Mouse (Mus musculus) hindbrain, embryonic 13.5 days (tissue): ENCODE results near the gene Polr2e. TPM values are rescaled to one million over a fixed set of nuclear protein-coding genes. Genes with fewer than 3 reads are reported as not detected.
"Not testable (repeated sequence)": the region's sequence is repeated elsewhere in the genome, so short reads cannot be mapped to it uniquely, and the experiment has no call there.

Experiments used
- ATAC-seq: fragments of 200-750 bp; cut with Nextera tagmentation; 2 replicates; pipeline ENCODE4 v1.8.0; 2017; ENCODE audit warnings: moderate TSS enrichment; ENCODE audit not compliant: low FRiP score
- H3K27ac ChIP-seq: fragments of 300-500 bp; sonication (generic); 2 replicates; pipeline ENCODE4 v1.5.1; 2015; ENCODE audit warnings: inconsistent platforms, mild to moderate bottlenecking, moderate library complexity
- H3K27me3 ChIP-seq: fragments of 300-500 bp; sonication (generic); 2 replicates; pipeline ENCODE4 v1.6.1; 2015; ENCODE audit warnings: mild to moderate bottlenecking, inconsistent platforms
- H3K36me3 ChIP-seq: fragments of 300-500 bp; sonication (generic); 2 replicates; pipeline ENCODE4 v1.6.1; 2015; ENCODE audit warnings: mild to moderate bottlenecking, inconsistent platforms
- H3K4me1 ChIP-seq: fragments of 300-500 bp; sonication (generic); replicated peaks from 2 replicates; pipeline ENCODE4 v1.6.1; 2015; ENCODE audit warnings: inconsistent platforms
- H3K4me2 ChIP-seq: fragments of 300-500 bp; sonication (generic); 2 replicates; pipeline ENCODE4 v1.6.1; 2015; ENCODE audit warnings: inconsistent platforms, mild to moderate bottlenecking, moderate library complexity
- H3K4me3 ChIP-seq: fragments of 300-500 bp; sonication (generic); 2 replicates; pipeline ENCODE4 v1.5.1; 2015; ENCODE audit warnings: mild to moderate bottlenecking, inconsistent platforms
- H3K9ac ChIP-seq: fragments of 300-500 bp; sonication (generic); 2 replicates; pipeline ENCODE4 v1.6.1; 2015; ENCODE audit warnings: mild to moderate bottlenecking, inconsistent platforms
- H3K9me3 ChIP-seq: fragments of 300-500 bp; sonication (generic); 2 replicates; pipeline ENCODE4 v1.6.1; 2016; ENCODE audit warnings: inconsistent platforms
- WGBS: fragments of 180-500 bp; shearing (Covaris S2); methylation state at CpG from one replicate; pipeline ENCODE4 v1.1.7; 2015; 5-methylcytosine and 5-hydroxymethylcytosine counted together
- polyA plus RNA-seq: library from polyadenylated mRNA; unstranded; fragments of >200 nt; fragmentation: Nextera tagmentation; extraction: Ambion mirVana; gene quantifications from 2 replicates; pipeline ENCODE4 v1.2.1, GENCODE M21; 2015

Polr2e gene
- polyA plus RNA-seq, 1 experiment from 2014 or later = 150 TPM

DNA sequence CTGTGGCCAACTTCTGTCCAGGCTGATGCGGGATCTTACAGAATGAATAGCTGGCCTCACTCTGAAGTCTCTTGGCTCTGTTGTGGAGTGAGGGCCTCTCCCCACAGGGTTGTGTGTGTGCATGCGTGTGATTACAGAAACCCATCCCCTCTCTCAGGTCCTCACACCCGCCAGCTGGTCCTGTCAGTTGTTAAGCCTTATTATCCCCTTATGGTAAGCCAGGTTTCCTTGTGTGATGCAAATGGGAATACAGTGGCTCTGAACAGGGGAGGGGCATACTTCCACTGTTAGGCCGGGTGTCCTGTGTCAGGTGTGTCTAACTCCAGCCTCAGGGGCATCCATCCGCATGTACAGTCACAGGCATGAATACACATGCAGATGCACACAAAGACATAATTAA, 6.2 kb upstream of the Polr2e start:
- no peaks in the 10 kb centered on the region for H3K36me3 ChIP-seq
- H3K27me3 ChIP-seq = 0 out of 2 replicates have a peak, but pooled peaks cover 5% of the 10 kb centered on the region
- no peaks in the 10 kb centered on the region for H3K9me3 ChIP-seq
- peaks cover 18% of the 10 kb centered on the region for H3K4me1 ChIP-seq
- no peak overlapping the region for H3K9ac ChIP-seq
- WGBS = 76% methylated on average over 5 of the region's 5 CpGs
- no peak overlapping the region for H3K27ac ChIP-seq
- no peak overlapping the region for H3K4me2 ChIP-seq
- H3K4me3 ChIP-seq = no peak overlapping the region
- no peak for ATAC-seq

DNA sequence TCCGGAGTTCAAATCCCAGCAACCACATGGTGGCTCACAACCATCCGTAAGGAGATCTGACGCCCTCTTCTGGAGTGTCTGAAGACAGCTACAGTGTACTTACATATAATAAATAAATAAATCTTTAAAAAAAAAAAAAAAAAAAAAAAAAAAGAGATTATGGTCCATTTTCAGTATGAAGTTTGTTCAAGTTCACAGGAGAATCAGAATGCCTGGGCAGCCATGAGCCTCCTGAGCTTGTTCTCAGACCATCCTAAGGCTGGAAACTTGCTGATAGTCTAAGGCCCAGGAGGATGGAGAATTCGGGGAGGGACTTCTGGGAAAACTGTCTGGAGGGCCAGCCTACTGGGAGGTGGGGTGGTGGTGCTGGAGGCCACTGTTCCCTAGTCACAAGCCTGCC, 5.8 kb upstream of the Polr2e start:
- H3K4me1 ChIP-seq = peaks cover 18% of the 10 kb centered on the region
- not testable (repeated sequence) for H3K4me3 ChIP-seq, H3K4me2 ChIP-seq, H3K27ac ChIP-seq, H3K9ac ChIP-seq, ATAC-seq, H3K9me3 ChIP-seq, H3K36me3 ChIP-seq, H3K27me3 ChIP-seq
- 83% methylated on average over 3 of the region's 4 CpGs for WGBS

DNA sequence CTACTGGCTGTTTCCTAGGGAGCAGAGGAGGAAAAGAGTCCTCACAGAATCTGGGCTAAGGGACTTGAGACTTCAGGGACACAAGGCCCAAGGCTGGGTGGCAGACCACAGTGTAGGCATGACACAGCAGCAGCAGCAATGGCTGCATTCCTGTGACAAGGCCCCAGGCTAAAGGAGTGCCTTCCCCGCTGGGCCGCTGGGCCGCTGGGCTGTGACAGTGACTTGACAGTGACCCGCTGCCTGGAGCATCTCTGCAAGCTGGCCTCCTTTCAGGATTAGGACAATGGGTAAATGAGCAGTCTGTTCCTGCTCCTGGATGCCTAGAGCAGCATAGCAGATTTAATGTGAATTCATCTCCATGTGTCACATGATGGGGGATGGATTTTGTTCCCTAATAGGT, 4.5 kb upstream of the Polr2e start:
- Histone ChIP-seq H3K4me1 (peaks cover 19% of the 10 kb centered on the region), H3K4me3 (no peak overlapping the region), H3K27ac (peak overlapping the region; percentile 8), H3K27me3 (no peaks in the 10 kb centered on the region), H3K36me3 (no peaks in the 10 kb centered on the region), H3K4me2 (no peak overlapping the region), H3K9me3 (no peaks in the 10 kb centered on the region), H3K9ac (no peak overlapping the region; the same call in 1 of the 2 replicates)
- WGBS = 10% methylated on average over 4 of the region's 4 CpGs
- no peak for ATAC-seq

DNA sequence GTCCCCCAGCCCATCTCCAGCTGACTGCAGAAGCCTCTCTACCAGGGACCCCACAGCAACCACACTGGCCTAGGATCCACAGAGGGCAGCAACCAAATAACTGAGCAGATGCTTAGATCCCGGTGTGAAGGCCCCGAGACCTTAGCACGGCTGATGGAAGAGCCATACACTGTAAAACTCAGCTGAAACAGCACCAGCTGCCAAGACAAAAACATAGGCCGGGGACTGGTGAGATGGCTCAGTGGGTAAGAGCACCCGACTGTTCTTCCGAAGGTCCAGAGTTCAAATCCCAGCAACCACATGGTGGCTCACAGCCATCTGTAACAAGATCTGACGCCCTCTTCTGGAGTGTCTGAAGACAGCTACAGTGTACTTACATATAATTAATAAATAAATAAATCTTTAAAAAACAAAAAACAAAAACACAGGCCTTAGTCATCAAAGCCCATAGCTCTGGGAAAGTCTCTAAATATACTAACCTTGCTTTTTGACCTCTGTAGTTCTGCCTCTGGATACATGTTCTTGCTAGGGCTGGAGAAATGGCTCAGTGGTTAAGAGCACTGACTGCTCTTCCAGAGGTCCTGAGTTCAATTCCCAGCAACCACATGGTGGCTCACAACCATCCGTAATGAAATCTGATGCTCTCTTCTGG, 1.9 kb upstream of the Polr2e start:
- H3K4me3 ChIP-seq, H3K9me3 ChIP-seq, H3K9ac ChIP-seq, H3K27me3 ChIP-seq, H3K4me2 ChIP-seq, ATAC-seq, H3K27ac ChIP-seq: not testable (repeated sequence)
- 85% methylated on average over 8 of the region's 8 CpGs for WGBS
- peaks cover 23% of the 10 kb centered on the region for H3K4me1 ChIP-seq
- H3K36me3 ChIP-seq = peaks cover 18% of the 10 kb centered on the region

DNA sequence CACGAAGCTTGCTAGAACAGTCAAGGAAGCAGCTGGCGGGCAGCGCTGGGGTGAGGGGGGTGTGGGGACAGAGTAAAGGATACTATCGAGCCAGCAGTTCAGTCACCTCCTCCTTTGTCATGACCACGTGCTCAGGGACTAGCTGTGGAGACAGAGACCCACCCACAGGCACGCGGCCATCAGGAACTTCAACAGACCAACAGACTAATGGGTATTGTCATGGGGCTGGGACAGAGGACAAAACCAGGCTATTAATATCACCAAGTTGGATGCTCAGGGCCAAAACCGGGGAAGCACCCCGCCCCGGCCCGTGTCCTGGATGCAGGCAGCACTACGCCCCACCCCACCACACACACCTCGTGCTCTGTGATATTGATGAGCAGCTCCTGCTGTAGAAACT, 2.8 kb downstream of the Polr2e start:
- H3K27ac ChIP-seq = no peak overlapping the region
- H3K4me3 ChIP-seq = no peak overlapping the region
- H3K27me3 ChIP-seq = no peaks in the 10 kb centered on the region
- peaks cover 40% of the 10 kb centered on the region for H3K36me3 ChIP-seq
- H3K9ac ChIP-seq = peak overlapping the region; percentile 24; the same call in 1 of the 2 replicates
- 92% methylated on average over 13 of the region's 13 CpGs for WGBS
- H3K4me1 ChIP-seq = peaks cover 30% of the 10 kb centered on the region
- ATAC-seq = no peak
- no peak overlapping the region for H3K4me2 ChIP-seq
- H3K9me3 ChIP-seq = no peaks in the 10 kb centered on the region

DNA sequence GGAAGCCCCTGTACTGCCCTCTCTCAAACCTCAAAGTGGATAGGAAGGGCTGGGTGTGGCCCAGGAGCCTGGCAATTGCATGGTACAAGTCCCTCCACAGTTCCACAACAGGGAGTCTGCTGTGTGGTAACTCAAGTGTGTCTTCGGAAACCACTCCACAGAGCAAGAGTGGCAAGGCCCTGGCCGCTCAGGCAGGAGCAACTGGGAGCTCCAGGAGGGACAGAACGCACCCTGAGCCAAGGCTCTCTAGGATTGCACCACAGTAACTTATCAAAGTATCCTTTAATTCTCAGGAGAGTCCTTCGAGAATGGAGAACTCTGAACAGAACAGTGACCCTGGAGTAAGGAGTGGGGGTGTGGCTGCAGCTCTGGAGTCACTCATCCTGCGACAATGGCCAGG, 3.9 kb downstream of the Polr2e start:
- Histone ChIP-seq H3K36me3 (peaks cover 40% of the 10 kb centered on the region), H3K4me3 (no peak overlapping the region), H3K4me1 (peaks cover 30% of the 10 kb centered on the region), H3K9ac (no peak overlapping the region), H3K27me3 (no peaks in the 10 kb centered on the region), H3K9me3 (no peaks in the 10 kb centered on the region), H3K4me2 (no peak overlapping the region), H3K27ac (no peak overlapping the region)
- ATAC-seq = no peak
- WGBS = 91% methylated on average over 5 of the region's 5 CpGs

DNA sequence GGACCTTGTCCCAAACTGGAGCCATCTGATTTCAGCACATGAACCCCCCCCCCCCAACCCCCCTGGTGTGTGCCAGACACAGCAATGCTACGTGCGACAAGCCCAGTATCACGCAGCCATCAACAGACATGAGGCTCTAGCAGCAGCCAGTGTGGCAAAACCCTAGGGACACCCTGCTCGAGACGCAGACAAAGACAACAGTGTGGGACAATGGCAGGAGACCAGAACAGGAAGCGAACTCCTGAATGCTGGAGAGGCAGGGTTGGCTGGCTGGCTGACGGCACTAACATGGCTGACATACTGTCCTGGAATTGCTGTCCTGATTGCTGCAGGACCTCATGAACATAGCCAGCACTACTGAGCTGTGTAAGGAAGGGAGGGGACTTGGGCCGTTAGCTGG, 4.4 kb downstream of the Polr2e start:
- WGBS = 72% methylated on average over 8 of the region's 8 CpGs
- Histone ChIP-seq H3K4me1 (peaks cover 30% of the 10 kb centered on the region), H3K4me2 (no peak overlapping the region), H3K9me3 (no peaks in the 10 kb centered on the region), H3K36me3 (peaks cover 40% of the 10 kb centered on the region), H3K27ac (peak overlapping the region; percentile 40; the same call in 1 of the 2 replicates), H3K4me3 (no peak overlapping the region), H3K9ac (no peak overlapping the region), H3K27me3 (no peaks in the 10 kb centered on the region)
- ATAC-seq = no peak

DNA sequence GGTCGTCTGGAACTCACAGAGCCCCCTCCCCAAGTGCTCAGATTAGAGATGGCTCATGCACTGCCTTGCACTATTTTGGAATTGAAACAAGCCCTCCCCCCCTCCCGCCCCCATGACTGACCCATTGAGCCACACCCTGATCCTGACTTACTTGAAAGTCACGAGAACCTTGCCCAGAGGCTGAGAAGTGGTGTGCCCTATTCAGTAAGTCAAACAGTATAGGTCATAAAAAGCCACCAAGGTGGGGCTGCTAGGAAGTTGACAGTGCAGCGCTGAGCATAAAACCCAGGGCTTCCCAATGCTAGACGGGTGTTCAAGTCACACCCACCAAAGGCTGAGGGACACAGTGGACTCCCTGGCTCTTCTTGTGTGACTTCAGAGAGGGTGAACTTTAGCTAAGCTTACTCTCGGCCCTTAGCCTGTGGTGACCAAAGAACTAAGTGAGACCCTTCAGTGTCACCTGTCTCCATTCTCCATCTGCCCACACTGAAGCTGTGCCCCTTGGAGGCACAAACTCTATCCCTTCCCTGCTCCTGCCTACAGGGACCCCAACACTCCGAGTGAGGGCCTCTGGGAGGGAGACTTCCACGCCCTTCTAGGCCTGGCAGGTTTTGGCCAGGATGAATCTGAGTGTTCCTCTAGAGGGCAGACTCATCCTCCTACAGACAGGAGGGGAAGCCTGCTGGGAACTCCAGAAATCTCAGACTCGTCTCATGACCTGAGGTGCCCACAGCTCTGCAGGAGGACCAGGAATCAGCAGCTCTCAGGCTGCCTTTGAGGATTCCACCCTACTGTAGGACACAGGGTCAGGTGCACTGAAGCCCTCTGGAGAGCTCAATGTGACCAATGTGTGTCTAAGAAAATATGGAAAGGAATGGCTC, 5.8 kb downstream of the Polr2e start:
- WGBS = 51% methylated on average over 9 of the region's 9 CpGs
- no peaks in the 10 kb centered on the region for H3K9me3 ChIP-seq
- peak overlapping the region; percentile 15 for H3K27ac ChIP-seq
- no peak overlapping the region for H3K4me2 ChIP-seq
- peak overlapping the region; percentile 35; the same call in 1 of the 2 replicates for H3K9ac ChIP-seq
- no peaks in the 10 kb centered on the region for H3K27me3 ChIP-seq
- no peak overlapping the region for H3K4me3 ChIP-seq
- peaks cover 26% of the 10 kb centered on the region for H3K4me1 ChIP-seq
- peaks cover 40% of the 10 kb centered on the region for H3K36me3 ChIP-seq
- ATAC-seq = no peak

DNA sequence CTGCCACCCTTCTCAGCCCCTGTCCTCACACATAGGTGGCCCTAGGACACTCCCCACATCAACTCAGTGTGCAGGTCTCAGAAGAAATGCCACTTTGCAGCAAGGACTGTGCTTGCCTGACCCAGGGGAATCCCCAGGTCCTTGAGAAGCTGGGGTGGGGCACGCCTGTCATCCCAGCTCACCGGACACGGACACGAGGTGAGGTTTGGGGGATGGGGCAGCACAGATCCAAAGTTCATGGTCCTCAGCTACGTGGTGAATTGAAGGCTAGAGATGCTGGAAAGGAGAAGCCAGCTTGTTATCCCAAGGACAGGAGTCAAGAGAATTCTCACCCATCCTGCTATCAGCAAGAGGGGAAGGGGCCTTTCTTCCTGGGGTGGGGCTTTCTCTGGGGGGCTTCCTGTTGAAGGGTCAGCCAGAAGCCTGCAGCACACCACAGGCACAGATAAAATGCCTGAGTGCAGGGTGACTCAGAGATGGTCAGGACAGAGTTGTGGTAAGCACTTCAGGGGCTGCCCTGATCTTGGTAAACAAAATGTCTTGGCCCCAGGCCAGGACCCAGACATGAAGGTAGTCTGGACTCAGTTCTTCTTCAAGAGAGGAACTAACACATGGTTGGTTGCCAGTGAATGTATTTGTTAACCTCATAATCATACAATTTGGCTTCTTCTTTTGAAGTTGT, 6.7 kb downstream of the Polr2e start:
- no peaks in the 10 kb centered on the region for H3K27me3 ChIP-seq
- 62% methylated on average over 5 of the region's 5 CpGs for WGBS
- peaks cover 18% of the 10 kb centered on the region for H3K4me1 ChIP-seq
- no peak overlapping the region for H3K4me3 ChIP-seq
- H3K9ac ChIP-seq = no peak overlapping the region; the same call in 1 of the 2 replicates
- H3K36me3 ChIP-seq = peaks cover 36% of the 10 kb centered on the region
- no peaks in the 10 kb centered on the region for H3K9me3 ChIP-seq
- ATAC-seq = no peak
- no peak overlapping the region for H3K4me2 ChIP-seq
- no peak overlapping the region for H3K27ac ChIP-seq

DNA sequence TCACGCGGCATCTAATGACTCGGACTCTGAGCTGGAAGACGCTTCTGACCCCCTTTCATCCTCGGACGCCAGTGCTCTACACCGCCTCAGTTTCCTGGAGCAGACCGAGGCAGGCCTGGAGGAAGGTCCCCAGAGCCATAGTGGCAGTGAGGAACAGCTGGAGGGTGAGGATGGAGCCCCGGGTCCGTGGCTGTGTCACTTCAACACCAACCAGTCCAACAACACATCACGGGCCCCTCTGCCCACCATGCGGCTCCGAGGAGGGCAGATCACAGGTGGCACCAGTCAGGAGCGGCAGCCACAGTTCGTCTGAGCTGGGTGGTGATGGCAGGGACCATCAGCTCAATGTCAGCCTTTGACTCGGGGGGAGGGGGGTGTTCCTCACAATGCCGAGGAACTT, 8.9 kb downstream of the Polr2e start:
- no peak for ATAC-seq
- Histone ChIP-seq H3K9me3 (no peaks in the 10 kb centered on the region), H3K4me1 (0 out of 2 replicates have a peak, but pooled peaks cover 7% of the 10 kb centered on the region), H3K36me3 (peaks cover 14% of the 10 kb centered on the region), H3K4me2 (no peak overlapping the region), H3K4me3 (no peak overlapping the region), H3K9ac (peak overlapping the region; percentile 0; the same call in 1 of the 2 replicates), H3K27me3 (no peaks in the 10 kb centered on the region), H3K27ac (no peak overlapping the region)
- WGBS = 81% methylated on average over 17 of the region's 17 CpGs

DNA sequence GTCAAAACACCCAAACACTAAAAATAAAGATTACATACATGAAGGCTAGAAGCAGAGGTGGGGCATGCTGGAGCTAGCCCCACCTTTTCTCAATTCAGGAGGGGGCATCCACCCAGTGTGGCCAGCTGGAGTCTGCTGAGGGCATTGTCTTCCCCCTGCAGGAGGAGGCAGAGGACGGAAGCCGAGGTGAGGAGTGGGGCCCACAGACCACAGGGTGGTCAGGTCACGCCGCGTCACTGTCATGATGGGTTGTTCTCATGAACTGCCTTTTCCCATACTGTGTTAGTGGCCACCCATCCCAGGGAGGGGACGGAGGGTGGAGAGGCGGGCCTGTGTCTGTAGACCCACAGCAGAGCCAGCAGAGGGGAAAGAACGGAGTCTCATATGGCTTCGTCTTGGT, 9.4 kb downstream of the Polr2e start:
- H3K4me1 ChIP-seq = 0 out of 2 replicates have a peak, but pooled peaks cover 7% of the 10 kb centered on the region
- WGBS = 75% methylated on average over 9 of the region's 9 CpGs
- no peak for ATAC-seq

DNA sequence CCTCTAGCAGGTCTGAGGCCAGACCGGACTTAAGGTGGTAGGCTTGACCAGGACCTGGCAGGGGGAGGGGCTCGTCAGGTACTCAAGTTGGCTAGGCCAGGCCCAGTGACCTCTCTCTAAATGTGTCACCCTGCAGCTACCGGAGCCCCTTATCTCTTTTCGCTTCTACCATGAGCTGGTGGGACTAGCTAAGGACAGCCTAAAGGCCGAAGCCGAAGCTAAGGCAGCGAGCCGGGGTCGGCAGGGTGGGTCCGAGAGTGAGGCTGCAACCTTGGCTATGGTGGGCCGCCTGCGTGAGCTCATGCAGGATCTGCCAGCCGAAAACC, 11.1 kb downstream of the Polr2e start:
- Histone ChIP-seq H3K4me1 (0 out of 2 replicates have a peak, but pooled peaks cover 3% of the 10 kb centered on the region), H3K9me3 (no peaks in the 10 kb centered on the region), H3K9ac (no peak overlapping the region), H3K36me3 (no peaks in the 10 kb centered on the region), H3K27me3 (no peaks in the 10 kb centered on the region), H3K4me3 (no peak overlapping the region), H3K4me2 (no peak overlapping the region), H3K27ac (no peak overlapping the region)
- WGBS = 95% methylated on average over 13 of the region's 13 CpGs
- ATAC-seq = no peak

More for the DNA sequence above, 9.4 kb downstream of the Polr2e start:
- Histone ChIP-seq H3K4me2 (no peak overlapping the region), H3K27ac (no peak overlapping the region), H3K9me3 (no peaks in the 10 kb centered on the region), H3K9ac (no peak overlapping the region), H3K27me3 (no peaks in the 10 kb centered on the region), H3K4me3 (no peak overlapping the region), H3K36me3 (peaks cover 8% of the 10 kb centered on the region)
